Mouse (Mus musculus) bone marrow macrophage, adult 2 months (primary cell): ENCODE results near the gene H2-Q7.
"Not testable (repeated sequence)": the region's sequence is repeated elsewhere in the genome, so short reads cannot be mapped to it uniquely, and the experiment has no call there.

ENCODE experiments used
- CTCF ChIP-seq: IDR thresholded peaks from 2 replicates; pipeline ENCODE4 v1.5.1; 2012; ENCODE audit warnings: low read depth, mild to moderate bottlenecking, low read length, moderate library complexity
- POLR2A ChIP-seq: IDR thresholded peaks from 2 replicates; pipeline ENCODE4 v1.6.1; 2012; ENCODE audit warnings: mild to moderate bottlenecking, low read depth, low read length, borderline replicate concordance

- TF ChIP-seq POLR2A, CTCF: not testable (repeated sequence)
Measured at GRCm38 (mm10) chr17:35435577-35435976, 3.4 kb upstream of the H2-Q7 start.
